Mouse (Mus musculus): ENCODE data around the gene Scn4a. TPM values are rescaled to one million over a fixed set of nuclear protein-coding genes. Genes with fewer than 3 reads are reported as not detected.
"Not testable (repeated sequence)": the region's sequence is repeated elsewhere in the genome, so short reads cannot be mapped to it uniquely, and the experiment has no call there.

Gene Scn4a
- polyA plus RNA-seq, 1 experiment from 2014 or later, result 0.03 TPM

DNA sequence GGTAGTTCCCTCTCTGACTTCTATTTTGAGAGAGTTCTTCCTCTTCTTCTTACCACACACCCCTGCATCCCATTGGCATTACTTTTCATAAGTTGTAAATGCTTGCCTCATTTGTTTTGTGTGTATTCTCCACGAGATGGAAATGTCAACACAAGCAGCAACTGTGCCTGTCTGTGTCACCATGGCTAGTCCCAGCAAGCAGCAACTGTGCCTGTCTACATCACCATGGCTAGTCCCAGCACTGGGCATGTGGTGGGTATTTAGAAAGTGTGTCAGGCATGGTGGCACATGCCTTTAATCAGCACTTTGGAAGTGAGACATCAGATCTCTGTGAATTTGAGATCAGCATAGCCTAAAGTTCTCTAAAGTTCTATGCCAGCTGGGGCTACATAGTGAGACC is 1.1 kb upstream of the Scn4a start:
- H3K9ac ChIP-seq, result no peak overlapping the region
- no peak overlapping the region for H3K27ac ChIP-seq
- 45% methylated on average over 1 of the region's 1 CpGs for WGBS
- no peaks in the 10 kb centered on the region for H3K36me3 ChIP-seq
- no peak overlapping the region for H3K4me3 ChIP-seq
- ATAC-seq (ENCODE audit: low FRiP score, low read depth), result no peak
- H3K9me3 ChIP-seq, result no peaks in the 10 kb centered on the region
- H3K4me1 ChIP-seq, result no peaks in the 10 kb centered on the region
- no peak overlapping the region for H3K4me2 ChIP-seq (replicated peaks)
- H3K27me3 ChIP-seq (replicated peaks), result no peaks in the 10 kb centered on the region

DNA sequence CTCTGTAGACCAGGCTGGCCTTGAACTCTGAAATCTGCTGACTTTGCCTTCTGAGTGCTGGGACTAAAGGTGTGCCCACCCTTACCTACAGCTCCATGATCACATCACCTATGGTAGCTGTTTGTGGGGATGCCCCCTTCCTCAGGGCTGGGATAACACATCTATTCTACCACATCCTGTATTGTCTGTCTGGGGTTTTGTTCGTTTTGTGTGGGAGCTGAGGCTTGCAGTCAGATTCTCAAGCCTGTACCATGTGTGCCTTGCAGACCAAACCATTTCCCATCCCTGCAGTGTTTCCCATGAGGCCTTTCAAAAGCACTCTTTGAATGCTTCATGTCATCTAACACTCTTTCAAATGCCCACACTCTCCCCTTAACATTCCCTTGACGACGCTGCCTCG is 1.1 kb downstream of the Scn4a start:
- no peak for ATAC-seq (ENCODE audit: low FRiP score, low read depth)
- 81% methylated on average over 4 of the region's 4 CpGs for WGBS
- Histone ChIP-seq H3K4me3 (no peak overlapping the region), H3K27ac (no peak overlapping the region), H3K36me3 (no peaks in the 10 kb centered on the region), H3K4me1 (no peaks in the 10 kb centered on the region), H3K4me2 (replicated peaks) (no peak overlapping the region), H3K9ac (no peak overlapping the region), H3K9me3 (no peaks in the 10 kb centered on the region), H3K27me3 (replicated peaks) (no peaks in the 10 kb centered on the region)

DNA sequence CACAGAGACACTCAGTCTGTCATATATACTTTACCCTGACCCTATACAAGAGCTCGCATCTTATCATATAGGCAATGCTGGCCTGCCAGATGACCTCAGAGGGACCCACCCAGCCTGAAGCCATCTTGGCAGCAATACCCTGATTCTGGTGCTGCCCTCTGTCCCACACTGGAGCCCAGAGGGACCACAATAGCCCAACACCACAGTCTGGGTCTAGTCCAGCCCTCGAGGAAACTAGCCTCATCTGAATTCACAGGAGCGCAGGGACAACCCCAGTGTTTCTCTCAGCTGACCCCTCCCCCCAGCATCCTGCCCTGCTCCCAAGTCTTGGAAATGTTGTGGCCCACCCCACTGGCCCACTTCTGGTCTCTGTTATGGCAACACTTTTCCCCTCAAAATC is 1.8 kb downstream of the Scn4a start:
- no peak overlapping the region for H3K9ac ChIP-seq
- no peaks in the 10 kb centered on the region for H3K36me3 ChIP-seq
- no peak overlapping the region for H3K27ac ChIP-seq
- WGBS, result 66% methylated on average over 3 of the region's 3 CpGs
- H3K27me3 ChIP-seq (replicated peaks), result no peaks in the 10 kb centered on the region
- no peak overlapping the region for H3K4me2 ChIP-seq (replicated peaks)
- ATAC-seq (ENCODE audit: low FRiP score, low read depth), result no peak
- no peaks in the 10 kb centered on the region for H3K4me1 ChIP-seq
- no peaks in the 10 kb centered on the region for H3K9me3 ChIP-seq
- H3K4me3 ChIP-seq, result no peak overlapping the region

DNA sequence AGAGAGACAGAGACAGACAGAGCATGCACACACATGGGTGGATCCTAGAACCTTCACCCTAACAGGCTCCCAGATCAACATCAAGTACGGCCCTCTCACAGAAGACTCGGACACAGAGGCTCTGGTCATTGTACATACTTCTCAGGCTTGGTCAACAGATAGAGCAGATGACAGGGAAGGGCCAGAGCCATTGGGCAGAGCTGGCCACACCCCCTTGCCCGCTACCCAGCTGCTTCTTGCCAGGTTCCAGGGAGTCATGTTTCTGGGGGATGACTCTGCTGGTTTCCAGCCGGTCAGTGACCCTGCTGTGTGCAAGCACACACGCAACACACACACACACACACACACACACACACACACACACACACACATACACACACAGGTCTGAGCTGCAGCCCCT is 2.2 kb downstream of the Scn4a start:
- Histone ChIP-seq H3K4me2 (replicated peaks) (no peak overlapping the region), H3K9me3 (no peaks in the 10 kb centered on the region), H3K4me1 (no peaks in the 10 kb centered on the region), H3K4me3 (no peak overlapping the region), H3K27me3 (replicated peaks) (no peaks in the 10 kb centered on the region), H3K27ac (no peak overlapping the region), H3K36me3 (no peaks in the 10 kb centered on the region), H3K9ac (no peak overlapping the region)
- WGBS, result 74% methylated on average over 4 of the region's 5 CpGs
- ATAC-seq (ENCODE audit: low FRiP score, low read depth), result no peak

DNA sequence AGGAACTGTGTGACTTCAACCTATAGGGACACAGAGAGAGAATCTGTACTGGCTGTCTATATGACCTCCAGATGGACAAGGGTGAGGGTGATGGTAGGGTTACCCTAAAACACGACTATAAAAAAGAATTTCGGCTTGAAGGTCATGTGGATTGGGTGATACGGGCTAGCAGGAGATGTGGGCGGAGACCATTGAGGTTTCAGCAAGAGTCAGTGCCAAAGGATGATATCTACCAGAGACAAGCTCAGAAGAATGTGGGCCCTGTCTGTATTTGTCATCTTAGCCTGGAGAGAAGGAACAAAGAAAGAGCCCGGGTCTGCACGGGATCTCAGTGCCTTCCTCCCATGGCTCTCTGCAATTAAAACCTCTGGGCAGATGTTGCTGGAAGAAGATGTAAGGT is 3.3 kb downstream of the Scn4a start:
- 88% methylated on average over 6 of the region's 6 CpGs for WGBS
- Histone ChIP-seq H3K4me1 (no peaks in the 10 kb centered on the region), H3K9ac (no peak overlapping the region), H3K4me3 (no peak overlapping the region), H3K4me2 (replicated peaks) (no peak overlapping the region), H3K27ac (no peak overlapping the region), H3K36me3 (no peaks in the 10 kb centered on the region), H3K27me3 (replicated peaks) (no peaks in the 10 kb centered on the region), H3K9me3 (no peaks in the 10 kb centered on the region)
- ATAC-seq (ENCODE audit: low FRiP score, low read depth), result no peak

DNA sequence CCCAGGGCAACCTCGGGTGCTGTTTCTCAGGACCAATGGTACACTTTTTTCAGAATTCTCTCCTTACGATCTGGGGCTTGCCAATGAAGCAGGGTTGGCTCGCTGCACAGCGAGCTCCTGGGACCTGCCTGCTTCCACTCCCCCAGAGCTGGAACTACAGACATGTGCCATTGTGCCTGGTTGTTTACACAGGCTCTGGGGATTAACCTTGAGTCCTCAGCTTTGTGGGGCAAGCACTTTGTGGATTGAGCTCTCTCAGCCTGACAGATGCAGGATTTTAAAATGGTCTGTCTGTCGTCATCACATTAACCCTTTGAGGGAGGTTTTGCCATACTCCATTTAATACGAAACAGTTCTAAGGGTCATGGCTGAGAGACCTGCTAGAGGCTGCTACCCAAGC is 8.2 kb downstream of the Scn4a start:
- no peak for ATAC-seq (ENCODE audit: low FRiP score, low read depth)
- no peaks in the 10 kb centered on the region for H3K36me3 ChIP-seq
- no peaks in the 10 kb centered on the region for H3K27me3 ChIP-seq (replicated peaks)
- no peaks in the 10 kb centered on the region for H3K9me3 ChIP-seq
- 74% methylated on average over 6 of the region's 6 CpGs for WGBS
- H3K4me2 ChIP-seq (replicated peaks), result no peak overlapping the region
- no peak overlapping the region for H3K9ac ChIP-seq
- H3K4me3 ChIP-seq, result no peak overlapping the region
- no peaks in the 10 kb centered on the region for H3K4me1 ChIP-seq
- H3K27ac ChIP-seq, result no peak overlapping the region

DNA sequence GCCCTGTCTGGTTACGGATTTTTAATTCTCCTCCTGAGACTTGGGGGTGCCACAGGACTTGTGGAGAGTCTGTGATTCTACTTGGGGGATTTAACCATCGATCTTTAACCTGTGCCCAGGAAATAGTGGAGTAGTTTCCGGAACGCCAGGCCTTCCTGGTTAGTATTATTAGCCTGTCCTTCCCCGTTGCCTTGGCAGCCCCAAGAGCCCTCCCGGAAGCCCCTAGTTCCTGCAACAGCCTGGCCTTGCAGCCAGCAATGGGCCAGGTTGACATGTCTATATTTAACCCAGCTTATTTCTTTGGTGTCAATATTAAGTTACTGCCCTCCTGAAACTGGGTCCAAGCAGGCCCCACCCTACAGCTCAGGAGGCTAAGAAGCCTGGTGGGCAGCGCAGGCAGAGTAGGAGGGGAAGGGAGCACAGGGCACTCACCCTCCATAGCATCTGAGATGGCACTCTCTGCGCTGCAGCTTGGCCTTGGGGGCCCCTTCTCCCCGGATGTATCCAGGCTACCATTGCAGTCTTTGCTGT is 12.0 kb downstream of the Scn4a start:
- H3K27ac ChIP-seq, result no peak overlapping the region
- no peak overlapping the region for H3K9ac ChIP-seq
- WGBS, result 90% methylated on average over 9 of the region's 9 CpGs
- ATAC-seq (ENCODE audit: low FRiP score, low read depth), result no peak
- no peak overlapping the region for H3K4me2 ChIP-seq (replicated peaks)
- no peak overlapping the region for H3K4me3 ChIP-seq
- H3K36me3 ChIP-seq, result no peaks in the 10 kb centered on the region
- no peaks in the 10 kb centered on the region for H3K9me3 ChIP-seq
- no peaks in the 10 kb centered on the region for H3K4me1 ChIP-seq
- H3K27me3 ChIP-seq (replicated peaks), result no peaks in the 10 kb centered on the region

DNA sequence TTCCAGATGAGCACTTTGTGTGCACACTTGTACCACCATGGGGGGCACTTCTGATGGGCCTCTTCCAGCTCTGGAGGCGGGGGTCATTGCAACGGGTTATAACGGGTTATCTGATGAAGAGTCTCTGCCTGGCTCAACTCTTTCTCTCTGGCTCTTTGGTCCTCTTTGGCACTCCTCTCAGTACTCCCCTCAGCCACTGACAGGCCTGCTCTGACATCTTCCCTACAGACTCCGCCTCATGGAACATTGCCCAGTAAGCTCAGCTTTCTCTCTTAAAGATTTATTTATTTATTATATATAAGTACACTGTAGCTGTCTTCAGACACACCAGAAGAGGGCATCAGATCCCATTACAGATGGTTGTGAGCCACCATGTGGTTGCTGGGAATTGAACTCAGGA is 13.8 kb downstream of the Scn4a start:
- H3K4me1 ChIP-seq; H3K36me3 ChIP-seq; ATAC-seq (ENCODE audit: low FRiP score, low read depth); H3K4me2 ChIP-seq (replicated peaks); H3K27ac ChIP-seq; H3K9me3 ChIP-seq; H3K4me3 ChIP-seq; H3K9ac ChIP-seq; H3K27me3 ChIP-seq (replicated peaks): not testable (repeated sequence)
- 93% methylated on average over 4 of the region's 4 CpGs for WGBS

DNA sequence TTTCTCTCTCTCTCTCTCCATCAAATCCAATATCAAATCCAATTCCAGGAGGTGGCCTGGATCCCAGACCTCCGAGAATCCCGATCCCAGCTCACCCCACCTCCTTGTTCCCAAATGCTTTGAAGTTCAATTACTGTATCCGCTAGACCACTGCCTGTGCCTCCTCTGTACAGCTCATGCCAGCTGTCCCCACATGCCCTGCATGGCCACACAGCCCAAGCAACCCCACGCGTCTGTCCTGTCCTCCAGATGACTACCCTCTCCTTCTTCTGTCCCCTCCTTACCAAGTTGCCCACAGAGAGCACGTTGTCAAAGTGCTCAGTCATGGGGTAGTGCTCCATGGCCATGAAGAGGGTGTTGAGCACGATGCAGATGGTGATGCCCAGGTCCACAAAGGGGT is 14.2 kb downstream of the Scn4a start:
- no peaks in the 10 kb centered on the region for H3K9me3 ChIP-seq
- no peak overlapping the region for H3K4me2 ChIP-seq (replicated peaks)
- H3K27ac ChIP-seq, result no peak overlapping the region
- H3K27me3 ChIP-seq (replicated peaks), result no peaks in the 10 kb centered on the region
- ATAC-seq (ENCODE audit: low FRiP score, low read depth), result no peak
- WGBS, result 82% methylated on average over 7 of the region's 7 CpGs
- no peak overlapping the region for H3K4me3 ChIP-seq
- H3K4me1 ChIP-seq, result no peaks in the 10 kb centered on the region
- H3K9ac ChIP-seq, result no peak overlapping the region
- no peaks in the 10 kb centered on the region for H3K36me3 ChIP-seq

DNA sequence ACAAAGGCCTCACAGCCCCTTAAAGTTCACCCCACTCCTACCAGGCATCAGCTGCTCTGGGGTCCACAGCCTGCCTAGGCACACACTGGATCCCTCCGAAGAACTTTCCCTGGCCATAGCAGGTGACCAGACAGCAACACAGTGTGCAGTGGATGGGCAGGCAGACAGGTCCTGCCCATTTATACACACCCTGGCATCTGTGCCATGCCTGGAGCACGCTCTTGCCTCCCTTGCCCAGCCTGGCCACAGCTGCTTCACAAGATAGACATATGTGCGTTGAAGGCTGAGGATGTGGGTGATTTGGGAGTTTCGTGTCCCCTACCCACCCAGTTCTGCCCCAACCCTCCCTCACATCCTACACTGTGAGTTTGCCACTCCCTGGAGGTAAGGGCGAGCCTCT is 15.1 kb downstream of the Scn4a start:
- WGBS, result 79% methylated on average over 5 of the region's 5 CpGs
- no peaks in the 10 kb centered on the region for H3K27me3 ChIP-seq (replicated peaks)
- H3K4me3 ChIP-seq, result no peak overlapping the region
- H3K9me3 ChIP-seq, result no peaks in the 10 kb centered on the region
- no peak overlapping the region for H3K9ac ChIP-seq
- no peak overlapping the region for H3K27ac ChIP-seq
- ATAC-seq (ENCODE audit: low FRiP score, low read depth), result no peak
- no peak overlapping the region for H3K4me2 ChIP-seq (replicated peaks)
- no peaks in the 10 kb centered on the region for H3K36me3 ChIP-seq
- H3K4me1 ChIP-seq, result no peaks in the 10 kb centered on the region

DNA sequence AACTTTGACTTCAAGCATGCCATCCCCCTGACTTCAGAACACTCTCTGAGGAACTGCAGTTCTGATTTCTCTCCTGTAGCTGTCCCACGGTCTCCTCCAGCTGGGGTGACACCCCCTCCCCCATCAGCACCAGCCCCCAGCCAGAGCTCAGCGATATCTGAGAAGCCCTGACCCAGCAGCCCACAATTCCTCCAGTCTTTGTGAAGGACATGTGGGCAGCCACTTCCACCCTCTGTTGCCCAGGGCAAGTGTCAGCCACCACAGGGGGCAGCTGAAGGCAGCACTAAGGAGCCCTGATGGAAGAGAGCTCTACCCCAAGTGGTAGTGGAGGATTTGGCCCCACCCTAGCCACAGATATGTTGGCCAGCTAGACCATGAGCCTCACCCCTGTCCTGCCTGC is 19.0 kb downstream of the Scn4a start:
- H3K27ac ChIP-seq, result no peak overlapping the region
- H3K27me3 ChIP-seq (replicated peaks), result no peaks in the 10 kb centered on the region
- H3K4me2 ChIP-seq (replicated peaks), result no peak overlapping the region
- no peak overlapping the region for H3K4me3 ChIP-seq
- H3K4me1 ChIP-seq, result no peaks in the 10 kb centered on the region
- WGBS, result 25% methylated on average over 2 of the region's 2 CpGs
- no peaks in the 10 kb centered on the region for H3K36me3 ChIP-seq
- no peak overlapping the region for H3K9ac ChIP-seq
- no peak for ATAC-seq (ENCODE audit: low FRiP score, low read depth)
- H3K9me3 ChIP-seq, result no peaks in the 10 kb centered on the region

DNA sequence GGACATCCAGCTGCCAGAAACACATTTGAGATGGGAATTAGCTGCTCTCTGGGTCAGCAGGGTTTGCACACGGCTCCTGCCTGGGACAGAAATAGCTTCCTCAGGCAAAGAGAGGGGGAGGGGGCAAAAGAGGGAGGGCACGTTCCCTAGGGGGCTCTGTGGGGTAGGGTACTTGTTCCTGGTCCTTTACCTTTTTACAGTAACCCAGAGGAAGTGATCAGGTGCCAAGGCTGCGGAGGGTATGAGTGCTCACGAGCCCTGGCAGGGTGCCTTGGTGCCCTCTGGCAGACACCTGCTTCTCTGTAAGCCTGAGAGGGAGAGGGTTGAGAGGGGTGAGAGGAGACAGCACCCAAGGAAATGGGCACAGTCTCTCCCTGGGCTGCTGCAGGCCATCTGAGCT is 20.6 kb downstream of the Scn4a start:
- Histone ChIP-seq H3K4me2 (replicated peaks) (no peak overlapping the region), H3K4me1 (no peaks in the 10 kb centered on the region), H3K36me3 (no peaks in the 10 kb centered on the region), H3K4me3 (no peak overlapping the region), H3K27ac (no peak overlapping the region), H3K9me3 (no peaks in the 10 kb centered on the region), H3K27me3 (replicated peaks) (no peaks in the 10 kb centered on the region), H3K9ac (no peak overlapping the region)
- WGBS, result 63% methylated on average over 4 of the region's 4 CpGs
- no peak for ATAC-seq (ENCODE audit: low FRiP score, low read depth)

DNA sequence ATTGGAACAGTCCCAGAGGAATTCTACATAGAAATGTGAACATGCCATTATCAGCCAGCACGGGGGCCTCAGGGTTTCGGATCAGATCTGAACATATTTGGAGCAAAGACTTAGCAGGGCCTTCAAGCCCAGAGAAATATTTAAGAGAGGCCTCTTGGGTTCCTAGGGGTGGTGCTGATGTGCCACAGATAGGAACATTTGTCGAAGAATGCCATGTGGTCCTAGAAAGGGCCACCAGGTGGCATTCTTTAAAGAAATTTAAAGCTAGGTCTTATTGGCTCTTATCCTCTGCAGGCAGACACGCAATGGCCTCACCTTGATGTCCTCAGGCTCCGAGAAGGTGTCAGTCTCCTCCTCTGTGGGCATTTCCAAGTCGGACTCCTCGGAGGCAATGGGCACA is 23.4 kb downstream of the Scn4a start:
- Histone ChIP-seq H3K9ac (no peak overlapping the region), H3K4me2 (replicated peaks) (no peak overlapping the region), H3K27me3 (replicated peaks) (no peaks in the 10 kb centered on the region), H3K36me3 (no peaks in the 10 kb centered on the region), H3K27ac (no peak overlapping the region), H3K9me3 (no peaks in the 10 kb centered on the region), H3K4me3 (no peak overlapping the region), H3K4me1 (no peaks in the 10 kb centered on the region)
- ATAC-seq (ENCODE audit: low FRiP score, low read depth), result no peak
- 68% methylated on average over 7 of the region's 7 CpGs for WGBS

All from neural tube, embryonic 12.5 days (tissue).